Mouse (Mus musculus) kidney, adult 9 months (tissue): Measurements from ENCODE around the gene Zap70.
A peak's percentile ranks its signal among the peaks of the same experiment; 100 is the strongest.
"Not testable (repeated sequence)": the region's sequence is repeated elsewhere in the genome, so short reads cannot be mapped to it uniquely, and the experiment has no call there.

Source experiments
- DNase-seq: peaks from one replicate; pipeline ENCODE4 v3.0.0; 2022

The Zap70 gene

DNA sequence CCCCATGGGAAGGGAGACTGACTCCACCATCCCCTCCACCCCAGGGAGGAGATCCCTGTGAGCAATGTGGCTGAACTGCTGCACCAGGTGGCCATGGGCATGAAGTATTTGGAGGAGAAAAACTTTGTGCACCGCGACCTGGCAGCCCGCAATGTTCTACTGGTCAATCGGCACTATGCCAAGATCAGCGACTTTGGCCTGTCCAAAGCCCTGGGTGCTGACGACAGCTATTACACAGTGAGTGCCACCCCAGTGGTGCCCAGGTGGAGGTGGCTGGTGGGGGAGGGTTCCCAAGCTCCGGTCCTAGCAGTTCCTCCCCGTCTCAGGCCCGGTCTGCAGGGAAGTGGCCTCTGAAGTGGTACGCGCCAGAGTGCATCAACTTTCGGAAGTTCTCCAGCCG, 19.2 kb downstream of the Zap70 start:
- peak; percentile 56 for DNase-seq

DNA sequence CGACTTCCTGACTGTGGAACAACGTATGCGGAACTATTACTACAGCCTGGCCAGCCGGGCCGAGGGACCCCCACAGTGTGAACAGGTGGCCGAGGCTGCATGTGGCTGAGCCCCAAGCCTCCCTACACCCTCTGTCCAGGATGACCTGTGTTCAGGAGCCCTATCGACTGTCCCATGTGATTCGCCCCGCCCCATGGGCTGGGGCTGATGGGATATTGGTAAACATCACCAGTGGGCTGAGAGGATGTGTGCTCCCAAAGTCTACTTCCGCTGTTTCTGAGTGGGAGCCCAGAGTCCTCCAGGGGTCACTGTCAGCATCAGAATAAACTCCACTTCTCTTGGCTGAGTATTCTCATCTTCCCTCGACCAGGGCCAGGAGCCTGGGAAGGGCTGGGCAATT, 20.9 kb downstream of the Zap70 start:
- no peak for DNase-seq

- DNase-seq = peak; percentile 84
These were observed 23.0 kb downstream of the Zap70 start for GRCm38 (mm10) chr1:36784365-36785134.

- DNase-seq = no peak
These were observed 23.6 kb downstream of the Zap70 start for GRCm38 (mm10) chr1:36785238-36785641.

- DNase-seq = no peak
These were observed 24.8 kb downstream of the Zap70 start for GRCm38 (mm10) chr1:36786377-36786776.

DNA sequence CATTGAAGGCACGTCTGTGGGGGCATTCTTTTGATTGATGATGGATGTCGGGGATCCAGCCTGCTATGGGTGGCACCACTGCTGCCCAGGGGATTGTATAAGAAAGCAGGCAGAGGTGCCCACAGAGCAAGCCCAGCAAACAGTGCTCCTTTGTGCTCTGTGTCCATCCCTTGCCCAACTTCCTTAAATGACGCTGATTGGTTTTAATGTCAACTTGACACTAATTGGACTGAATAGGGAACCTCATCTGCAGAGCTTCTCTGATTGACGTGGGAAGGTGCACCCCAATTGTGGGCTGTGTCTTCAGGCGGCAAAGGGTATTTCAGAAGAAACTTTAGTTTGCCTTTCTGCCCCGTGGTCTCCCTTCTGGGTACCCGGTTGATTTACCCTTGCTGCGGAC, 27.8 kb downstream of the Zap70 start:
- no peak for DNase-seq

GRCm38 (mm10) chr1:36796711-36797110, 35.1 kb downstream of the Zap70 start:
- no peak for DNase-seq

DNA sequence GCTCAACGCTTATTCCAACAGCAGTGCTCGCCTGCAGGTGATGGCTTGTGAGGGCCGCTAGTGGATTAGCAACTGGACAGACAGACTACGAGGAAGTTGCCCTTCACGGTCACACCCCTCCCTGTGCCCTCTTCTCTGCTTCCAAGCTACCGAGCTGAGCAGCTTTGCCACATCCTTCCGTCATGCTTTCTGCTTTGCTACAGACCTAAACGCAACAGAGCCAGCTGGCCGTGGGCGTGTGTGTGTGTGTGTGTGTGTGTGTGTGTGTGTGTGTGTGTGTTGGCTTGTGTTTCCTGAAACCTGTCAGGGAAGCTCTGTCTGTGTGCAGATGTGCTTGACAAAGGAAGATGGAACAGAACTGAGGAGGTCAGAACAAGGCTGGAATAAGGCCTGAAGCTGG, 35.9 kb downstream of the Zap70 start:
- no peak for DNase-seq

DNA sequence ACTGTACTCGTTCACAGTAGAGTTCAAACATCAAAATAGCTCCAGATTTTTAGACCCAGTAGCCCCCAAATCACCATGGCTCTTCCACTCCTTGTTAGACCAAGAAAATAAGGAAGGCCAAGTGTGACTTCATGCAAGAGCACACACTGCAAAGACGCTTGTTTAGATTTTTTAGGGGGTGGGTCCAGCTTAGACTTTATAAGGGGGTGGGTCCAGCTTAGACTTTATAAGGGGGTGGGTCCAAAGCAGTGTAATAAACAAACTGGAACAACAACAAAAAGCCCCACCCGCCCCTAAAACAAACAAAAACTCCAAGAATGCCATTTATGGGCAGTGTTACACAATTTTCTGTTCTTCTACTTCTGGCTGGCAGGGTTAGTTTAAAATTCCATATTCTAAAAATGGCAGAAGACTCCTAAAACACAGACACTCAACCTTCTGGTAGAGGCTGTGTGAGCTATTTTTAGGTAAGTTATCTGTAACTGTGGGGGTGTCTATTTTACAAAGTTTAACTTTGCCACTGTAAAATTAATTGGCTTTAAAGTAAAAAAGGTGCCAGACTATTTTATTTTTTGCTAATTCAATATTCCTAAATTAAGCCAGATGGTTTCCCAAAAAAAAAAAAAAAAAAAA, 38.9 kb downstream of the Zap70 start:
- no peak for DNase-seq

DNA sequence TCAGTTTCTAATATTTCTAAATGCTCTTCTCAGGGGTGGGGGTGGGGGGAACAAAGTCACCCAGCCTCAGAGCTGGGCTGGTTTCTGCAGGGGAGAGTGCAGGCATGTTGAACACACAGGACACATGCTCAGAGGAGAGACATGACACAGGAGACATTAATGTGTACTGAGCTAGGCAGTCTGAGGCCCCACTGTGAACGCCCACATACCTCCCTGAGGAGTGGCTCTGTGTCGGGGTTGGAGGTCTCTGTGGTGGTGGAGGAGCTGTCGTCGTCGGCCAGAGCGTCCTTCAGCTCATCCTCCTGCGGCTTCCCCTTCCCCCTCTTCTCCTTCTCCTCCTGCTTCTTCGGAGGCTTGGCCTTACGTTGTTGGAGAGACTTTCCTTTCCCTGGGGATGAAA, 42.7 kb downstream of the Zap70 start:
- no peak for DNase-seq

DNA sequence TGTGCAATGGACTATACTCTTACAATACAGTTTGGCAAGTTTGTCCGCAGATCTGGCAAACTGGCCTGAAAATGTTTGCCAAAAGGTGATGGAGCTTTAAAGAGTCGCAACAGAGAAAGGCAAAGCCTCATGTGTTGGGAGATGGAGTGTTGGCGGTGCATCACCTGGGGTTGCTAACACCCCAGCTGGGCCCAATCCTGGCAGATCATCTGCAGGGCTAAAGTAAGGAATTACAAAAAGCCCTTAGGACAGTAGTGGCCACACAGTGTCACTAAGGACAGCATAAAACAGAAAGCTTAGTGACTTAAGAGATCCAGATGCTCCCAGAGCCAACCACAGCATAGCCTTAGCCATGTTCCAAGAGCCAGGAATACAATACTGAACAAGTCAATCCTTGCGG, 43.2 kb downstream of the Zap70 start:
- DNase-seq = no peak

- no peak for DNase-seq
These were observed 44.7 kb downstream of the Zap70 start for GRCm38 (mm10) chr1:36806181-36806905.

GRCm38 (mm10) chr1:36807086-36807485, 45.5 kb downstream of the Zap70 start:
- no peak for DNase-seq

DNA sequence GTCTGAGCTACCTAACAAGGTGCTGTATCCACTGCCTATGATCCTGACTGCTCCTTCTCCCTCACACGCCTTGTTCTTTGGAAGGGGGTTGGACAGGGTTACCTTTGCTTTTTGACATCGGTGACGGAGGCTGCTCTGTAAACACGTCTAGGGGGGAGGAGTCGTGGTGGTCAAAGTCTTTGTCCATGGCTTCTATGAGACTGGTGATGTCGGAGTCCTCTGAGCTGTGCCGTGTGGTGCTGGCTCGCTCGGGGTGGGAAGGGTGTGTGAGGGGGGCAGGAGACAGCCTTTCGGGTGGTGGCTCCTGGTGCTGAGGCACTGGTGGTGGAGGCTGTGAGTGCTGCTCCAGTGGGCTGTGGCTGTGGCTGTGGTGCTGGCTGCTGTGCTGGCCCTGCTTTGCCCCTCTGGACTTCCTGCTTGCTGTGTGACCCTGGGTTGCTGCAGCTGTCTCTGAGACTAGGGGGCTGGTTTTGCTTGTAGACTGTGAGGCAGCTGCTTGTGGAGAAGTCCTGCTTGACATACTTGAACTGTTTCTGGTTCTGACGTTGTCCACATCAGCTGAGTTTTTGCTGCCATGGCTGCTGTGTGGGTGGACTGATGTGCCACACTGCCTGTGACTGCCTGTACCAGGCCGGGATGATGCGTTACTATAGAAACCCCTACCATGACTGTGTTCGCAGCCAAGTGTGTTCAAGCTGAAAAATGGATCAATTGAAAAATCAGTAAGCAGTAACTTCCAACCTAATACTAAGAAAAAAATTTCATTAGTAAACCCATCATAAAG, 46.4 kb downstream of the Zap70 start:
- no peak for DNase-seq

DNA sequence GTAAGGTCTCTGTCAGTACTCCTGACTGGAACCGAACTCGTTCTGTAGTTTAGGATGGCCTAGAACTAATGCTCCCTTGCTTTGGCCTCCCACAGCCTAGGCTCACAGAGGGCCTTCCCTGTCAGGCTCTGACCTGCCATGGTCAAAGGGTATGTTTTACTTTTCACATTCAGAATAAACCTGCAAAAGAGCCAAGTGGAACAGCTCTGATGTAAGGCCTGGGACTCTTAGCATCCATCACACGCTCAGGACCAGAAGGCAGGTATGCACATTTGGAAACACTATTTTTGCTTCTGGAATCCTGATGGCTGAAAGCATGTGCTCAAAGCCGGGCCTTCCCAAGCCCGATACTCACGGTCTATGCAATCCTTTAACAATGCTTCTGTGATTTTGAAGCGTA, 50.2 kb downstream of the Zap70 start:
- no peak for DNase-seq

- DNase-seq = no peak
These were observed 51.8 kb downstream of the Zap70 start for GRCm38 (mm10) chr1:36813415-36813814.

DNA sequence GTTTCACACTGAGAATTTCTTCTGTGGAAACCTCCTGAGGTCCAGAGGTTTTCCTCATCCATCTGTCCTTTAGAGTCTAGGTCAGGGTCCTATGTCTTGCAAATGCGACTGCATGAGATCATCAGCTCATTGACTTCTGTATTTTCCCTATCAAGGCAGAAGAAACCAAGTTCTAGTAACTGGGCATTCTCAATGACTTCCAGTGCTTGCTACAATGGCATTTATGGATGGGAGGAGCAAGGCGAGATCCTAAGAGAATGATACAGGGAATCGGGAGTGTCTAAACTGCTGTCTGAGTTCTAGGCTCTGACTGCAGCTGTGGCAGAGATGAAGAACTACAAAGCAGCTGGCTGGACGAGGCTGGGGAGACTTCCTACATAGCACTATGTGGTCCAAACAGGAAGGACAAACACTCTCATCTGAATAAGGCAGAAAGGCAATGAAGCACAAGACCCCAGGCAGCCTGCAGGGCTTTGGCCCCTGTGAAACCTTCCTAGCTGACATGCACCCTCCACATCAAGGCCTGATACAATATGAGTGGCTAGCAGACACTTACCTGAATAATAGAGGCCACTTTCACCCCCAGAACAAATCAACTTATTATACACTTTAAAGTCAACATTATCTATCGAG, 52.8 kb downstream of the Zap70 start:
- DNase-seq = no peak

DNA sequence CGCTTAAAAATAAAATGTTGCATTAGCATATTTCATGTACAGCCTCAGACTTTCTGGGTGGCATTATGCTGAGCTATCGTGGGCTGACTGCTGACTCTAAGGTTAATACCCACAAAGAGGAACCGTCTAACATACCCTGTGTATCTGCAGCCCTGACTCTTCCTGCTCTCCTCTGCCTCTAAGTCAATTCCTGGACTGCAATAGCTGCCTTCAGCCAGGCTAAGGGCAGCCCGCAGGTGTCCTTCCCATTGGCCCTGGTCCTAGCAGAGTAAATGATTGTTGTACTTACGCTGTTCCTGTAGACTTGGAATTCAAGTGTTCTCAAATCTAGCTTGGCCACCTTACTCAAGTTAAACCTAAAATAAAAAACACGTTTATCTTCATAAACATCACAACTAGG, 53.6 kb downstream of the Zap70 start:
- peak; percentile 35 for DNase-seq

GRCm38 (mm10) chr1:36821918-36822317, 60.3 kb downstream of the Zap70 start:
- not testable (repeated sequence) for DNase-seq

- no peak for DNase-seq
These were observed 62.8 kb downstream of the Zap70 start for GRCm38 (mm10) chr1:36824356-36824755.

GRCm38 (mm10) chr1:36830913-36831866, 69.6 kb downstream of the Zap70 start:
- DNase-seq = no peak
